Mouse (Mus musculus) bone marrow, adult 2 months (tissue): ENCODE data around the gene Sec23ip.

Experiments used
- CTCF ChIP-seq: fragments of 200-500 bp; IDR thresholded peaks from 2 replicates; pipeline ENCODE4 v1.5.1; 2011; ENCODE audit warnings: low read length, control low read depth; ENCODE audit not compliant: control insufficient read depth, insufficient read depth
- POLR2A ChIP-seq: fragments of 200-500 bp; IDR thresholded peaks from 2 replicates; pipeline ENCODE4 v1.6.1; 2011; ENCODE audit warnings: low read depth, mild to moderate bottlenecking, control low read depth, low read length, borderline replicate concordance; ENCODE audit not compliant: control insufficient read depth

- TF ChIP-seq CTCF: no peak
- no peak for TF ChIP-seq POLR2A
Observed at GRCm38 (mm10) chr7:128758948-128759347, 14.2 kb downstream of the Sec23ip start.
